Mouse (Mus musculus): ENCODE measurements around the gene Rasip1. TPM values are rescaled to one million over a fixed set of nuclear protein-coding genes. Genes with fewer than 3 reads are reported as not detected.

Gene Rasip1
- total and polyA plus RNA-seq, 2 experiments from 2014 or later: 27.2 to 37.4 TPM

- Histone ChIP-seq H3K4me2 (ENCODE audit: low read depth) (no peak overlapping the region), H3K27me3 (ENCODE audit: insufficient read depth, low read length) (no peaks in the 10 kb centered on the region), H3K4me3 (ENCODE audit: low read depth, low read length) (no peak overlapping the region), H3K9me3 (ENCODE audit: low read length) (no peaks in the 10 kb centered on the region), H3K36me3 (ENCODE audit: insufficient read depth) (no peaks in the 10 kb centered on the region), H3K9ac (no peak overlapping the region), H3K27ac (ENCODE audit: low read depth, low read length) (no peak overlapping the region), H3K4me1 (ENCODE audit: insufficient read depth) (no peaks in the 10 kb centered on the region)
- TF ChIP-seq CTCF (IDR thresholded peaks at IDR 0.05; ENCODE audit: low read depth): no peak
- ATAC-seq (no peak), DNase-seq (no peak)
- WGBS: 79% methylated on average over 1 of the region's 1 CpGs
Observed at GRCm38 (mm10) chr7:45609511-45609910, 17.8 kb upstream of the Rasip1 start.

- Histone ChIP-seq H3K9me3 (ENCODE audit: low read length) (no peaks in the 10 kb centered on the region), H3K36me3 (ENCODE audit: insufficient read depth) (no peaks in the 10 kb centered on the region), H3K4me2 (ENCODE audit: low read depth) (no peak overlapping the region), H3K27me3 (ENCODE audit: insufficient read depth, low read length) (peaks cover 22% of the 10 kb centered on the region; the same call in 1 of the 2 replicates), H3K27ac (ENCODE audit: low read depth, low read length) (no peak overlapping the region), H3K4me3 (ENCODE audit: low read depth, low read length) (no peak overlapping the region), H3K9ac (no peak overlapping the region), H3K4me1 (ENCODE audit: insufficient read depth) (no peaks in the 10 kb centered on the region)
- ATAC-seq (no peak), DNase-seq (no peak)
- no peak for TF ChIP-seq CTCF (IDR thresholded peaks at IDR 0.05; ENCODE audit: low read depth)
- WGBS: 25% methylated on average over 5 of the region's 6 CpGs
Observed at GRCm38 (mm10) chr7:45616277-45616676, 11.0 kb upstream of the Rasip1 start.

GRCm38 (mm10) chr7:45617042-45617695, 10.1 kb upstream of the Rasip1 start, which contains the start of gene Fut1:
TSS of gene Fut1 (plus strand) at chr7:45617289.
- no peak within 1 kb of the TSS for H3K9ac ChIP-seq
- no peaks in the 10 kb centered on the region for H3K36me3 ChIP-seq (ENCODE audit: insufficient read depth)
- peak within 1 kb of the TSS; percentile 41 for H3K4me2 ChIP-seq (ENCODE audit: low read depth)
- H3K4me1 ChIP-seq (ENCODE audit: insufficient read depth): no peaks in the 10 kb centered on the region
- H3K27ac ChIP-seq (ENCODE audit: low read depth, low read length): no peak within 1 kb of the TSS
- no peak for TF ChIP-seq CTCF (IDR thresholded peaks at IDR 0.05; ENCODE audit: low read depth)
- 6% methylated on average over 29 of the region's 31 CpGs for WGBS
- H3K9me3 ChIP-seq (ENCODE audit: low read length): no peaks in the 10 kb centered on the region
- peak within 1 kb of the TSS; percentile 16 for H3K4me3 ChIP-seq (ENCODE audit: low read depth, low read length)
- peaks cover 22% of the 10 kb centered on the region; the same call in 1 of the 2 replicates for H3K27me3 ChIP-seq (ENCODE audit: insufficient read depth, low read length)
- no peak for DNase-seq
- ATAC-seq: no peak

- H3K36me3 ChIP-seq (ENCODE audit: insufficient read depth): no peaks in the 10 kb centered on the region
- peaks cover 22% of the 10 kb centered on the region; the same call in 1 of the 2 replicates for H3K27me3 ChIP-seq (ENCODE audit: insufficient read depth, low read length)
- no peak overlapping the region for H3K27ac ChIP-seq (ENCODE audit: low read depth, low read length)
- no peaks in the 10 kb centered on the region for H3K4me1 ChIP-seq (ENCODE audit: insufficient read depth)
- H3K9me3 ChIP-seq (ENCODE audit: low read length): no peaks in the 10 kb centered on the region
- H3K9ac ChIP-seq: no peak overlapping the region
- ATAC-seq (no peak), DNase-seq (no peak)
- no peak overlapping the region for H3K4me3 ChIP-seq (ENCODE audit: low read depth, low read length)
- WGBS: 81% methylated on average over 5 of the region's 5 CpGs
- H3K4me2 ChIP-seq (ENCODE audit: low read depth): no peak overlapping the region
- TF ChIP-seq CTCF (IDR thresholded peaks at IDR 0.05; ENCODE audit: low read depth): no peak
Observed at GRCm38 (mm10) chr7:45618316-45618715, 9.0 kb upstream of the Rasip1 start.

GRCm38 (mm10) chr7:45619592-45619991, 7.7 kb upstream of the Rasip1 start:
- 92% methylated on average over 5 of the region's 5 CpGs for WGBS
- Histone ChIP-seq H3K9me3 (ENCODE audit: low read length) (no peaks in the 10 kb centered on the region), H3K4me1 (ENCODE audit: insufficient read depth) (no peaks in the 10 kb centered on the region), H3K27ac (ENCODE audit: low read depth, low read length) (no peak overlapping the region), H3K4me2 (ENCODE audit: low read depth) (no peak overlapping the region), H3K36me3 (ENCODE audit: insufficient read depth) (no peaks in the 10 kb centered on the region), H3K27me3 (ENCODE audit: insufficient read depth, low read length) (peaks cover 22% of the 10 kb centered on the region; the same call in 1 of the 2 replicates), H3K9ac (no peak overlapping the region), H3K4me3 (ENCODE audit: low read depth, low read length) (no peak overlapping the region)
- TF ChIP-seq CTCF (IDR thresholded peaks at IDR 0.05; ENCODE audit: low read depth): no peak
- DNase-seq (no peak), ATAC-seq (no peak)

DNA sequence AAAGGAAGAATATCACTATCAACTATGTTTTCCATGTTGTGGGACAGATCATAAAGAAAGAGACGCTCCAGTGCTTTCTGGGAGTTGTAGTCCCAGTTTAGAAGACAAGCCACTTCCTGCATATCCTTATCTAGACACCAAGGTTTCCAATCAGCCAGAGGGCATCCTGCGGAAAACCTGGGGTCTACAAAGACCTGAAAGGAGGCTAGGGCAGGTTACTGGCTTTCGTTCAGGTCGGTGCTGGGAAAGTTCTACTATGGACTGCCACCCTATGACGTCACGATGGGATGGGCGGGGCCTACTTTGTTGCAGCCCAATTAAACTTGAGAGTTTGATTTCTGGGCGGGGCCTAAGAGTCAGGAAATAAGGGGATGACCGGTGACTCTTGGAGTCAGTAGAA, 5.8 kb upstream of the Rasip1 start, which contains the start of gene Izumo1:
Gene Izumo1, plus strand, starts transcription at position 369 of the 400 bp plus-strand sequence.
- TF ChIP-seq CTCF (IDR thresholded peaks at IDR 0.05; ENCODE audit: low read depth): no peak
- Histone ChIP-seq H3K27me3 (ENCODE audit: insufficient read depth, low read length) (peaks cover 16% of the 10 kb centered on the region; the same call in 1 of the 2 replicates), H3K27ac (ENCODE audit: low read depth, low read length) (no peak within 1 kb of the TSS), H3K4me3 (ENCODE audit: low read depth, low read length) (no peak within 1 kb of the TSS), H3K9me3 (ENCODE audit: low read length) (no peaks in the 10 kb centered on the region), H3K9ac (no peak within 1 kb of the TSS), H3K4me1 (ENCODE audit: insufficient read depth) (no peaks in the 10 kb centered on the region), H3K36me3 (ENCODE audit: insufficient read depth) (no peaks in the 10 kb centered on the region), H3K4me2 (ENCODE audit: low read depth) (no peak within 1 kb of the TSS)
- ATAC-seq: no peak
- DNase-seq: no peak
- WGBS: 30% methylated on average over 9 of the region's 9 CpGs

GRCm38 (mm10) chr7:45623507-45623906, 3.8 kb upstream of the Rasip1 start:
- Histone ChIP-seq H3K4me2 (ENCODE audit: low read depth) (no peak overlapping the region), H3K9ac (no peak overlapping the region), H3K9me3 (ENCODE audit: low read length) (no peaks in the 10 kb centered on the region), H3K27ac (ENCODE audit: low read depth, low read length) (no peak overlapping the region), H3K4me1 (ENCODE audit: insufficient read depth) (no peaks in the 10 kb centered on the region), H3K36me3 (ENCODE audit: insufficient read depth) (no peaks in the 10 kb centered on the region), H3K27me3 (ENCODE audit: insufficient read depth, low read length) (0 out of 2 replicates have a peak, but pooled peaks cover 5% of the 10 kb centered on the region), H3K4me3 (ENCODE audit: low read depth, low read length) (no peak overlapping the region)
- ATAC-seq: no peak
- DNase-seq: no peak
- 91% methylated on average over 11 of the region's 11 CpGs for WGBS
- no peak for TF ChIP-seq CTCF (IDR thresholded peaks at IDR 0.05; ENCODE audit: low read depth)

All from forebrain, postnatal 0 days (tissue).